Mouse (Mus musculus) stomach, embryonic 16.5 days (tissue): ENCODE data around the gene Tbc1d20. TPM values are rescaled to one million over a fixed set of nuclear protein-coding genes. Genes with fewer than 3 reads are reported as not detected.
A peak's percentile ranks its signal among the peaks of the same experiment; 100 is the strongest.

Experiments
- ATAC-seq: fragments of 200-750 bp; cut with Nextera tagmentation; 2 replicates; pipeline ENCODE4 v1.8.0; 2017; ENCODE audit warnings: moderate number of reproducible peaks, moderate TSS enrichment; ENCODE audit not compliant: insufficient read depth, low FRiP score
- H3K27ac ChIP-seq: fragments of 300-500 bp; sonication (generic); 2 replicates; pipeline ENCODE4 v1.5.1; 2014; ENCODE audit warnings: low read length
- H3K27me3 ChIP-seq: fragments of 300-500 bp; sonication (generic); 2 replicates; pipeline ENCODE4 v1.6.1; 2014; ENCODE audit warnings: low read length, control low read depth, mixed read lengths; ENCODE audit not compliant: control insufficient read depth, insufficient read depth
- H3K36me3 ChIP-seq: fragments of 300-500 bp; sonication (generic); 2 replicates; pipeline ENCODE4 v1.6.1; 2014; ENCODE audit warnings: low read length; ENCODE audit not compliant: control insufficient read depth, insufficient read depth
- H3K4me1 ChIP-seq: fragments of 300-500 bp; sonication (generic); 2 replicates; pipeline ENCODE4 v1.6.1; 2014; ENCODE audit warnings: low read length, control low read depth, mixed read lengths; ENCODE audit not compliant: control insufficient read depth, insufficient read depth
- H3K4me2 ChIP-seq: fragments of 300-500 bp; sonication (generic); 2 replicates; pipeline ENCODE4 v1.6.1; 2014; ENCODE audit warnings: low read depth, low read length, mixed read lengths
- H3K4me3 ChIP-seq: fragments of 300-500 bp; sonication (generic); replicated peaks from 2 replicates; pipeline ENCODE4 v1.5.1; 2014; ENCODE audit warnings: mild to moderate bottlenecking, low read length
- H3K9ac ChIP-seq: fragments of 300-500 bp; sonication (generic); 2 replicates; pipeline ENCODE4 v1.6.1; 2014; ENCODE audit warnings: low read length
- H3K9me3 ChIP-seq: fragments of 300-500 bp; sonication (generic); replicated peaks from 2 replicates; pipeline ENCODE4 v1.6.1; 2016; ENCODE audit warnings: low read length, control low read depth; ENCODE audit not compliant: control insufficient read depth
- WGBS: fragments of 180-500 bp; shearing (Covaris S2); extraction: QIAGEN DNeasy Blood & Tissue Kit; methylation state at CpG from one replicate; pipeline ENCODE4 v1.1.7; 2014; 5-methylcytosine and 5-hydroxymethylcytosine counted together
- polyA plus RNA-seq: library from polyadenylated mRNA; unstranded; fragments of >200 nt; fragmentation: Nextera tagmentation; extraction: Ambion mirVana; gene quantifications from 2 replicates; pipeline ENCODE4 v1.2.1, GENCODE M21; 2015

Tbc1d20 gene
- polyA plus RNA-seq, 1 experiment from 2014 or later, result 38.9 TPM

DNA sequence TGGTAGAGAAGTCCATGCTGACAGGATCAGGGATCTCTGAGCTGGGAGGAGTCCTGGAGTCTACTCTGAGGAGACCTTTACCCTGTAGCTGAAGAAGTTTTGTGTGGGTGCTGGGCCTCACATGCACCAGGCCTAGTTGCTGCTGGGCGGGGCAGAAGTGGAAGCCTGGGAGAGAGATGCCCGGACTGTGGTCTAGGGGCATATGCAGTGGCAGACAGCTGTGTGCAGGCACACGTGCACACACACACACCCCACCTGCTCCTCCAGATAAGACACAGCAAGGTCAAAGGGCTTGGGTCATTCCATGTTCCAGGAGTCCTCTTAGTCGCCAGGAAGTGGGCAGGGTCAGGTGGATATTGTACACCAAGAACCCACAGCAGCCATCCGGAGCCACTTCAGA, 66.0 kb downstream of the Tbc1d20 start:
- Histone ChIP-seq H3K4me3 (no peak overlapping the region), H3K9me3 (no peaks in the 10 kb centered on the region), H3K27ac (no peak overlapping the region), H3K36me3 (no peaks in the 10 kb centered on the region), H3K4me1 (0 out of 2 replicates have a peak, but pooled peaks cover 7% of the 10 kb centered on the region), H3K4me2 (no peak overlapping the region), H3K9ac (no peak overlapping the region), H3K27me3 (no peaks in the 10 kb centered on the region)
- peak; percentile 38; the same call in 1 of the 2 replicates for ATAC-seq
- WGBS, result 43% methylated on average over 5 of the region's 5 CpGs

GRCm38 (mm10) chr2:152360271-152360775, 66.7 kb downstream of the Tbc1d20 start:
- Histone ChIP-seq H3K9ac (peak overlapping the region; percentile 6; the same call in 1 of the 2 replicates), H3K4me3 (no peak overlapping the region), H3K4me1 (0 out of 2 replicates have a peak, but pooled peaks cover 7% of the 10 kb centered on the region), H3K36me3 (no peaks in the 10 kb centered on the region), H3K9me3 (no peaks in the 10 kb centered on the region), H3K27me3 (no peaks in the 10 kb centered on the region), H3K27ac (0 out of 2 replicates have a peak overlapping the region, but pooled peaks have one; percentile 9), H3K4me2 (no peak overlapping the region)
- ATAC-seq, result peak; percentile 70; the same call in 1 of the 2 replicates
- 26% methylated on average over 7 of the region's 7 CpGs for WGBS

- H3K36me3 ChIP-seq, result no peaks in the 10 kb centered on the region
- no peak for ATAC-seq
- H3K27me3 ChIP-seq, result no peaks in the 10 kb centered on the region
- H3K4me1 ChIP-seq, result 0 out of 2 replicates have a peak, but pooled peaks cover 7% of the 10 kb centered on the region
- H3K4me2 ChIP-seq, result no peak overlapping the region
- WGBS, result 80% methylated on average over 8 of the region's 8 CpGs
- no peak overlapping the region for H3K4me3 ChIP-seq
- no peak overlapping the region for H3K9ac ChIP-seq
- H3K27ac ChIP-seq, result no peak overlapping the region
- H3K9me3 ChIP-seq, result no peaks in the 10 kb centered on the region
Measured at GRCm38 (mm10) chr2:152361193-152361592, 67.6 kb downstream of the Tbc1d20 start.

Other genes with a start within 250 kb of the Tbc1d20 start
- 0.06 TPM in 1 of 2 replicates, not detected in the other for gene Scrt2, start 212.3 kb upstream of the Tbc1d20 start, polyA plus RNA-seq
- 13.8 and 14.4 TPM in 2 replicates for gene Srxn1, start 188.3 kb upstream of the Tbc1d20 start, polyA plus RNA-seq
- gene Tcf15, start 150.3 kb upstream of the Tbc1d20 start, polyA plus RNA-seq, result 3.0 and 5.7 TPM in 2 replicates
- gene Csnk2a1, start 67.0 kb upstream of the Tbc1d20 start, polyA plus RNA-seq, result 74.1 and 78.3 TPM in 2 replicates
- 72.6 and 75.2 TPM in 2 replicates for gene Rbck1, start 38.8 kb downstream of the Tbc1d20 start, polyA plus RNA-seq
- 2.4 and 2.8 TPM in 2 replicates for gene Trib3, start 50.2 kb downstream of the Tbc1d20 start, polyA plus RNA-seq
- 1.8 and 2.3 TPM in 2 replicates for gene Nrsn2, start 82.8 kb downstream of the Tbc1d20 start, polyA plus RNA-seq
- gene Sox12, start 104.2 kb downstream of the Tbc1d20 start, polyA plus RNA-seq, result 4.5 and 5.2 TPM in 2 replicates
- 17.1 and 19.9 TPM in 2 replicates for gene Zcchc3, start 121.2 kb downstream of the Tbc1d20 start, polyA plus RNA-seq
- 0.26 and 0.79 TPM in 2 replicates for gene 6820408C15Rik, start 121.8 kb downstream of the Tbc1d20 start, polyA plus RNA-seq
- not detected in 2 replicates for gene Defb23, start 170.8 kb downstream of the Tbc1d20 start, polyA plus RNA-seq
- gene Defb20, start 183.2 kb downstream of the Tbc1d20 start, polyA plus RNA-seq, result not detected in 2 replicates
- not detected in 2 replicates for gene Defb22, start 196.3 kb downstream of the Tbc1d20 start, polyA plus RNA-seq
- not detected in 2 replicates for gene Defb26, start 217.9 kb downstream of the Tbc1d20 start, polyA plus RNA-seq
- not detected in 2 replicates for gene Defb28, start 224.4 kb downstream of the Tbc1d20 start, polyA plus RNA-seq
- gene Defb29, start 246.3 kb downstream of the Tbc1d20 start, polyA plus RNA-seq, result not detected in 2 replicates